Mouse (Mus musculus): Measurements from ENCODE around the gene Tas2r116. TPM values are rescaled to one million over a fixed set of nuclear protein-coding genes. Genes with fewer than 3 reads are reported as not detected.

Gene Tas2r116
- not detected for total RNA-seq (2021)
- long read RNA-seq, experiment 1 = 0 reads
- long read RNA-seq, experiment 2 = 0 reads

DNA sequence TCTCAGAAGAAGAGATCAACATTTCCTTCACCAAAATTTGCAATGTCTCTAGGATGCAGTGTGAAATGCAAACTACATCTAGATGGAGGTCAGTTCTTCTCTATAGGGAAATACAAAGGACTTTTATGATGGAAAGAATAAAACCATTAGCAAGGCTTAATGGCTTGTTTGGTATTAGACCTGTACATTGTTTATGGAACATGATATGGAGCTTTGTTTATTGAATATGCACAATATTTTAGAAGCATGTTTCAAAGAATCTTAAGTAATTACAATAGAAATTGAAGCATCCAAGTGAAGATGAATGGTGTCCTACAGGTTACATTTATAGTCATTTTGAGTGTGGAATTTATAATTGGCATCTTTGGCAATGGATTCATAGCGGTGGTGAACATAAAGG is at the start of gene Tas2r116:
Tas2r116 (plus strand) TSS at position 301 of the 400 bp plus-strand sequence.
- no peak for DNase-seq (ENCODE audit: low spot score in 2 of 2)

- no peak for DNase-seq (ENCODE audit: low spot score in 2 of 2)
These were observed 8.4 kb upstream of the Tas2r116 start, which contains the start of gene Tas2r123 for GRCm38 (mm10) chr6:132846842-132847241. TSS of gene Tas2r123 (plus strand) at chr6:132847142.

DNA sequence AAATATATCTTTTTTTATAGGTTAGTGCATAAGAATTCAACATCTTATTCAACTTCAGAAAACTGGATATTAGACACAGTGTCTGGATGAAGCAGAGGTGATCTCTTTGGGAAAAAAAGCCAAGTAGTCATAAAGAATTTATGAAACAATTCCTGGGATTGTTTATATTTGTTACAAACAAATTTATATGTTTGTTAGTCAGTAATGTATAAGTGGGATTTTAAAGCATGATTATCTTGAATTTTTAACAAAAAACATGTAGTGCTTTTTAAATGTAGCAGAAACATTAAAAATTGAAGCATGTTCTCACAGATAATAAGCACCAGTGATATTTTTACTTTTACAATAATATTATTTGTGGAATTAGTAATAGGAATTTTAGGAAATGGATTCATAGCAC is 12.5 kb downstream of the Tas2r116 start, which contains the start of gene Tas2r110:
Tas2r110 (plus strand) TSS at position 301 of the 400 bp plus-strand sequence.
- no peak for DNase-seq (ENCODE audit: low spot score in 2 of 2)

- no peak for DNase-seq (ENCODE audit: low spot score in 2 of 2)
These were observed 37.5 kb downstream of the Tas2r116 start, which contains the start of gene Tas2r113 for GRCm38 (mm10) chr6:132892711-132893110. TSS of gene Tas2r113 (plus strand) at chr6:132893011.

Other genes with a start within 250 kb of the Tas2r116 start
- gene A630073D07Rik, start 203.9 kb upstream of the Tas2r116 start, total RNA-seq (2021) = not detected
- gene Tas2r120, start 198.5 kb upstream of the Tas2r116 start, total RNA-seq (2021) = not detected
- gene Tas2r121, start 154.4 kb upstream of the Tas2r116 start, total RNA-seq (2021) = not detected
- gene Tas2r122, start 143.5 kb upstream of the Tas2r116 start, total RNA-seq (2021) = not detected
- not detected for gene Tas2r115, start 117.4 kb upstream of the Tas2r116 start, total RNA-seq (2021)
- not detected for gene Tas2r124, start 100.7 kb upstream of the Tas2r116 start, total RNA-seq (2021)
- gene Tas2r102, start 93.3 kb upstream of the Tas2r116 start, total RNA-seq (2021) = not detected
- gene Tas2r136, start 77.3 kb upstream of the Tas2r116 start, total RNA-seq (2021) = not detected
- gene Tas2r117, start 52.6 kb upstream of the Tas2r116 start, total RNA-seq (2021) = not detected
- gene Tas2r123, start 8.3 kb upstream of the Tas2r116 start, total RNA-seq (2021) = not detected
- not detected for gene Tas2r110, start 12.6 kb downstream of the Tas2r116 start, total RNA-seq (2021)
- not detected for gene Tas2r113, start 37.6 kb downstream of the Tas2r116 start, total RNA-seq (2021)
- gene Tas2r125, start 54.2 kb downstream of the Tas2r116 start, total RNA-seq (2021) = not detected
- gene Tas2r129, start 95.7 kb downstream of the Tas2r116 start, total RNA-seq (2021) = not detected
- gene Tas2r131, start 102.5 kb downstream of the Tas2r116 start, total RNA-seq (2021) = not detected
- gene Tas2r109, start 125.5 kb downstream of the Tas2r116 start, total RNA-seq (2021) = not detected
- not detected for gene Tas2r103, start 181.7 kb downstream of the Tas2r116 start, total RNA-seq (2021)
- not detected for gene Tas2r140, start 200.4 kb downstream of the Tas2r116 start, total RNA-seq (2021)
- 10 to 100 TPM; 58.8 to 59.0 TPM for gene Smim10l1, start 249.5 kb downstream of the Tas2r116 start, total RNA-seq (2021)